Mouse (Mus musculus): ENCODE data around the gene Med20.

Gene Med20

GRCm38 (mm10) chr17:47610849-47611660 lies at the start of gene Med20, which contains the start of the genes Bysl and Gm20517:
Gene Med20 (plus strand): TSS chr17:47611582.
Gene Bysl (minus strand): TSS chr17:47611492.
Gene Gm20517 (plus strand): TSS chr17:47611589.
- DNase-seq, result peak; percentile 96

GRCm38 (mm10) chr17:47562875-47563274 lies 48.5 kb upstream of the Med20 start:
- DNase-seq, result no peak

- no peak for DNase-seq
Observed at GRCm38 (mm10) chr17:47564612-47565011, 46.8 kb upstream of the Med20 start.

- DNase-seq, result no peak
Observed at GRCm38 (mm10) chr17:47566133-47566532, 45.2 kb upstream of the Med20 start.

GRCm38 (mm10) chr17:47567271-47567670 lies 44.1 kb upstream of the Med20 start:
- no peak for DNase-seq

- no peak for DNase-seq
Observed at GRCm38 (mm10) chr17:47568389-47568788, 43.0 kb upstream of the Med20 start.

GRCm38 (mm10) chr17:47568951-47569527 lies 42.3 kb upstream of the Med20 start:
- DNase-seq, result no peak

GRCm38 (mm10) chr17:47571621-47572020 lies 39.8 kb upstream of the Med20 start:
- DNase-seq, result no peak

GRCm38 (mm10) chr17:47572436-47572835 lies 38.9 kb upstream of the Med20 start:
- no peak for DNase-seq

- DNase-seq, result no peak
Observed at GRCm38 (mm10) chr17:47574028-47574427, 37.4 kb upstream of the Med20 start.

GRCm38 (mm10) chr17:47574830-47575229 lies 36.6 kb upstream of the Med20 start:
- no peak for DNase-seq

GRCm38 (mm10) chr17:47578655-47579054 lies 32.7 kb upstream of the Med20 start:
- DNase-seq, result no peak

GRCm38 (mm10) chr17:47580962-47581361 lies 30.4 kb upstream of the Med20 start:
- no peak for DNase-seq

GRCm38 (mm10) chr17:47588517-47588916 lies 22.9 kb upstream of the Med20 start:
- no peak for DNase-seq

- DNase-seq, result no peak
Observed at GRCm38 (mm10) chr17:47591073-47591472, 20.3 kb upstream of the Med20 start.

GRCm38 (mm10) chr17:47593215-47593853 lies 18.0 kb upstream of the Med20 start:
- DNase-seq, result peak; percentile 92

- no peak for DNase-seq
Observed at GRCm38 (mm10) chr17:47593854-47594182, 17.6 kb upstream of the Med20 start.

- no peak for DNase-seq
Observed at GRCm38 (mm10) chr17:47594183-47594968, 17.0 kb upstream of the Med20 start.

GRCm38 (mm10) chr17:47594969-47595247 lies 16.5 kb upstream of the Med20 start:
- DNase-seq, result no peak

- DNase-seq, result no peak
Observed at GRCm38 (mm10) chr17:47595248-47596161, 15.9 kb upstream of the Med20 start.

GRCm38 (mm10) chr17:47596162-47596838 lies 15.1 kb upstream of the Med20 start:
- no peak for DNase-seq

GRCm38 (mm10) chr17:47596839-47597164 lies 14.6 kb upstream of the Med20 start:
- no peak for DNase-seq

All from layer of hippocampus, adult 9-11 months (tissue).